ENCODE assay signal across 10 mouse cellular contexts in genomic region chr11:61653568-61653967, GRCm38 (mm10). TPM values are rescaled to one million over a fixed set of nuclear protein-coding genes. Genes with fewer than 3 reads are reported as not detected.
A peak's percentile ranks its signal among the peaks of the same experiment; 100 is the strongest.
DNase-seq lines count a peak whose midpoint lies in the region; ATAC-seq and TF ChIP-seq lines count a peak whose summit lies in the region.
"Had no signal": no experiment of that assay in that cellular context is flagged by ENCODE, and none has a peak within 500 bp of the region (broad histone marks: within the 10 kb centered on the region; RNA-seq: fewer than 3 reads in every experiment).

No protein-coding gene starts in this region.

- no peak for DNase-seq in hindbrain, postnatal 0 days (ENCODE audit: low spot score)
- DNase-seq in midbrain, embryonic 10.5 days (ENCODE audit: low spot score) = no peak
- no peak for DNase-seq in right cerebral cortex, postnatal 36 days (ENCODE audit: low spot score in 2 of 2)
- DNase-seq: adrenal gland, adult 8-10 months; cerebellum, adult 9-11 months had no signal

- H3K27me3 ChIP-seq in hindbrain, embryonic 12.5 days = no peaks in the 10 kb centered on the region
- H3K27me3 ChIP-seq in hindbrain, postnatal 0 days (ENCODE audit: insufficient read depth, low read length) = no peaks in the 10 kb centered on the region
- H3K27me3 ChIP-seq in midbrain, embryonic 10.5 days (ENCODE audit: low read depth, poor library complexity, severe bottlenecking) = no peaks in the 10 kb centered on the region; the same call in 1 of the 2 replicates
- H3K27me3 ChIP-seq in midbrain, embryonic 13.5 days = no peaks in the 10 kb centered on the region
- no peaks in the 10 kb centered on the region for H3K27me3 ChIP-seq in intestine, embryonic 15.5 days (replicated peaks)
- H3K27me3 ChIP-seq in neural tube, embryonic 13.5 days = no peaks in the 10 kb centered on the region
- H3K27me3 ChIP-seq: limb, embryonic 12.5 days had no signal

- 75% methylated on average over 2 of the region's 2 CpGs for WGBS in hindbrain, embryonic 12.5 days
- 75% methylated on average over 2 of the region's 2 CpGs for WGBS in hindbrain, postnatal 0 days
- 68% methylated on average over 2 of the region's 2 CpGs for WGBS in midbrain, embryonic 10.5 days
- 77% methylated on average over 2 of the region's 2 CpGs for WGBS in midbrain, embryonic 13.5 days
- WGBS in intestine, embryonic 15.5 days = 73% methylated on average over 2 of the region's 2 CpGs
- 82% methylated on average over 2 of the region's 2 CpGs for WGBS in neural tube, embryonic 13.5 days

- no peak overlapping the region for H3K27ac ChIP-seq in hindbrain, embryonic 12.5 days
- no peak overlapping the region for H3K27ac ChIP-seq in hindbrain, postnatal 0 days
- H3K27ac ChIP-seq in midbrain, embryonic 10.5 days (replicated peaks) = no peak overlapping the region
- H3K27ac ChIP-seq in midbrain, embryonic 13.5 days = no peak overlapping the region
- no peak overlapping the region for H3K27ac ChIP-seq in intestine, embryonic 15.5 days
- H3K27ac ChIP-seq in neural tube, embryonic 13.5 days (replicated peaks) = no peak overlapping the region
- H3K27ac ChIP-seq: limb, embryonic 12.5 days had no signal

- H3K9me3 ChIP-seq in hindbrain, embryonic 12.5 days (replicated peaks) = no peaks in the 10 kb centered on the region
- H3K9me3 ChIP-seq in hindbrain, postnatal 0 days (ENCODE audit: low read length) = no peaks in the 10 kb centered on the region
- no peaks in the 10 kb centered on the region for H3K9me3 ChIP-seq in midbrain, embryonic 10.5 days (replicated peaks)
- no peaks in the 10 kb centered on the region for H3K9me3 ChIP-seq in midbrain, embryonic 13.5 days
- no peaks in the 10 kb centered on the region for H3K9me3 ChIP-seq in intestine, embryonic 15.5 days
- H3K9me3 ChIP-seq in neural tube, embryonic 13.5 days = no peaks in the 10 kb centered on the region
- H3K9me3 ChIP-seq: limb, embryonic 12.5 days had no signal

- no peak for TF ChIP-seq CTCF in hindbrain, postnatal 0 days (IDR thresholded peaks at IDR 0.05; ENCODE audit: low read depth)

- H3K4me2 ChIP-seq in hindbrain, embryonic 12.5 days (replicated peaks) = 0 out of 2 replicates have a peak overlapping the region, but pooled peaks have one; percentile 6
- no peak overlapping the region for H3K4me2 ChIP-seq in hindbrain, postnatal 0 days (ENCODE audit: low read depth, low read length)
- H3K4me2 ChIP-seq in midbrain, embryonic 13.5 days (replicated peaks) = no peak overlapping the region
- peak overlapping the region; percentile 19; the same call in 1 of the 2 replicates for H3K4me2 ChIP-seq in intestine, embryonic 15.5 days (replicated peaks)
- peak overlapping the region; percentile 26 for H3K4me2 ChIP-seq in neural tube, embryonic 13.5 days
- H3K4me2 ChIP-seq: limb, embryonic 12.5 days had no signal

- H3K36me3 ChIP-seq in hindbrain, embryonic 12.5 days = no peaks in the 10 kb centered on the region
- H3K36me3 ChIP-seq in hindbrain, postnatal 0 days (ENCODE audit: insufficient read depth, low read length) = no peaks in the 10 kb centered on the region
- no peaks in the 10 kb centered on the region for H3K36me3 ChIP-seq in midbrain, embryonic 10.5 days
- H3K36me3 ChIP-seq in midbrain, embryonic 13.5 days = no peaks in the 10 kb centered on the region
- no peaks in the 10 kb centered on the region for H3K36me3 ChIP-seq in intestine, embryonic 15.5 days
- no peaks in the 10 kb centered on the region for H3K36me3 ChIP-seq in neural tube, embryonic 13.5 days
- H3K36me3 ChIP-seq: limb, embryonic 12.5 days had no signal

- H3K4me1 ChIP-seq in hindbrain, embryonic 12.5 days = no peaks in the 10 kb centered on the region
- 0 out of 2 replicates have a peak, but pooled peaks cover 3% of the 10 kb centered on the region for H3K4me1 ChIP-seq in hindbrain, postnatal 0 days (ENCODE audit: insufficient read depth, low read length)
- no peaks in the 10 kb centered on the region for H3K4me1 ChIP-seq in midbrain, embryonic 10.5 days
- H3K4me1 ChIP-seq in midbrain, embryonic 13.5 days (replicated peaks) = no peaks in the 10 kb centered on the region
- 0 out of 2 replicates have a peak, but pooled peaks cover 3% of the 10 kb centered on the region for H3K4me1 ChIP-seq in intestine, embryonic 15.5 days (replicated peaks)
- H3K4me1 ChIP-seq in neural tube, embryonic 13.5 days (replicated peaks) = peaks cover 2% of the 10 kb centered on the region; the same call in 1 of the 2 replicates

- H3K9ac ChIP-seq in hindbrain, embryonic 12.5 days = no peak overlapping the region
- H3K9ac ChIP-seq in hindbrain, postnatal 0 days (replicated peaks; ENCODE audit: low read length) = no peak overlapping the region
- H3K9ac ChIP-seq in midbrain, embryonic 13.5 days (replicated peaks) = no peak overlapping the region
- no peak overlapping the region for H3K9ac ChIP-seq in intestine, embryonic 15.5 days
- no peak overlapping the region for H3K9ac ChIP-seq in neural tube, embryonic 13.5 days
- H3K9ac ChIP-seq: limb, embryonic 12.5 days had no signal

- no peak for ATAC-seq in hindbrain, embryonic 12.5 days (ENCODE audit: low FRiP score)
- no peak for ATAC-seq in hindbrain, postnatal 0 days
- ATAC-seq in midbrain, embryonic 13.5 days = no peak
- ATAC-seq in intestine, embryonic 15.5 days = no peak
- ATAC-seq in neural tube, embryonic 13.5 days (ENCODE audit: low read depth) = no peak

- H3K4me3 ChIP-seq in hindbrain, embryonic 12.5 days = no peak overlapping the region
- no peak overlapping the region for H3K4me3 ChIP-seq in hindbrain, postnatal 0 days (ENCODE audit: low read length)
- 0 out of 2 replicates have a peak overlapping the region, but pooled peaks have one; percentile 7 for H3K4me3 ChIP-seq in midbrain, embryonic 10.5 days
- H3K4me3 ChIP-seq in midbrain, embryonic 13.5 days (replicated peaks) = no peak overlapping the region
- H3K4me3 ChIP-seq in intestine, embryonic 15.5 days (replicated peaks) = peak overlapping the region; percentile 4
- H3K4me3 ChIP-seq in neural tube, embryonic 13.5 days = peak overlapping the region; percentile 15; the same call in 1 of the 2 replicates
- H3K4me3 ChIP-seq: limb, embryonic 12.5 days had no signal

RNA-seq across cellular contexts. Expression of gene Grap, which starts 0.5 kb away (rescaled TPM):
- 7.1 and 7.3 TPM in 2 replicates for polyA plus RNA-seq in hindbrain, embryonic 12.5 days (2016; fragmentation: Nextera tagmentation; extraction: Ambion mirVana)
- total RNA-seq in hindbrain, postnatal 0 days (2014; rRNA removed) = 7.4 and 11.9 TPM in 2 replicates
- 7.7 and 8.1 TPM in 2 replicates for polyA plus RNA-seq in hindbrain, postnatal 0 days (2015; fragmentation: Nextera tagmentation; extraction: Ambion mirVana)
- polyA plus RNA-seq in midbrain, embryonic 10.5 days (2016; fragmentation: Nextera tagmentation; extraction: Ambion mirVana) = 8.2 and 8.6 TPM in 2 replicates
- 9.0 and 11.1 TPM in 2 replicates for polyA plus RNA-seq in midbrain, embryonic 13.5 days (2015; fragmentation: Nextera tagmentation; extraction: Ambion mirVana)
- 7.1 and 7.6 TPM in 2 replicates for polyA plus RNA-seq in intestine, embryonic 15.5 days (2015; fragmentation: Nextera tagmentation; extraction: Ambion mirVana)
- polyA plus RNA-seq in neural tube, embryonic 13.5 days (2015; fragmentation: Nextera tagmentation; extraction: Ambion mirVana) = 9.5 and 10.7 TPM in 2 replicates

RNA-seq across cellular contexts. Expression of gene Fam83g, which starts 30.3 kb away (rescaled TPM):
- 0.41 and 0.50 TPM in 2 replicates for polyA plus RNA-seq in hindbrain, embryonic 12.5 days (2016; fragmentation: Nextera tagmentation; extraction: Ambion mirVana)
- total RNA-seq in hindbrain, postnatal 0 days (2014; rRNA removed) = 0.11 and 0.21 TPM in 2 replicates
- polyA plus RNA-seq in hindbrain, postnatal 0 days (2015; fragmentation: Nextera tagmentation; extraction: Ambion mirVana) = 0.10 TPM in 2 replicates
- 0.86 and 0.95 TPM in 2 replicates for polyA plus RNA-seq in midbrain, embryonic 10.5 days (2016; fragmentation: Nextera tagmentation; extraction: Ambion mirVana)
- 0.17 and 0.24 TPM in 2 replicates for polyA plus RNA-seq in midbrain, embryonic 13.5 days (2015; fragmentation: Nextera tagmentation; extraction: Ambion mirVana)
- 7.4 and 7.9 TPM in 2 replicates for polyA plus RNA-seq in intestine, embryonic 15.5 days (2015; fragmentation: Nextera tagmentation; extraction: Ambion mirVana)
- polyA plus RNA-seq in neural tube, embryonic 13.5 days (2015; fragmentation: Nextera tagmentation; extraction: Ambion mirVana) = 0.07 and 0.19 TPM in 2 replicates

Comparison
In these comparisons a context has a peak if more than half of its experiments do, and no peak if none do; other contexts are left out.
1. H3K4me2 ChIP-seq: peak in hindbrain, embryonic 12.5 days (single experiment), intestine, embryonic 15.5 days (single experiment) and neural tube, embryonic 13.5 days (single experiment); none in hindbrain, postnatal 0 days (single experiment) and midbrain, embryonic 13.5 days (single experiment).
2. H3K4me3 ChIP-seq: peak in midbrain, embryonic 10.5 days (single experiment), intestine, embryonic 15.5 days (single experiment) and neural tube, embryonic 13.5 days (single experiment); none in hindbrain, embryonic 12.5 days (single experiment), hindbrain, postnatal 0 days (single experiment) and midbrain, embryonic 13.5 days (single experiment).